Mouse (Mus musculus) testis, adult 2 months (tissue): ENCODE measurements around the gene Itga3.

Experiments
- CTCF ChIP-seq: fragments of 200-500 bp; IDR thresholded peaks from 2 replicates; pipeline ENCODE4 v1.5.1; 2012; ENCODE audit warnings: low read depth, mild to moderate bottlenecking, inconsistent platforms, low read length, moderate library complexity; ENCODE audit not compliant: control insufficient read depth, insufficient read depth, insufficient replicate concordance
- POLR2A ChIP-seq: fragments of 200-500 bp; IDR thresholded peaks from 2 replicates; pipeline ENCODE4 v1.6.1; 2012; ENCODE audit warnings: low read depth, mild to moderate bottlenecking, inconsistent platforms, low read length, moderate library complexity; ENCODE audit not compliant: control insufficient read depth

- no peak for TF ChIP-seq POLR2A
- no peak for TF ChIP-seq CTCF
Measured at GRCm38 (mm10) chr11:95082896-95083295, 6.3 kb upstream of the Itga3 start.
